Mouse (Mus musculus): Measurements from ENCODE around the gene Btbd10. TPM values are rescaled to one million over a fixed set of nuclear protein-coding genes. Genes with fewer than 3 reads are reported as not detected.

Btbd10 gene
- 14.7 and 15.9 TPM in 2 replicates for polyA plus RNA-seq (2015; fragmentation: Nextera tagmentation; extraction: Ambion mirVana)

GRCm38 (mm10) chr7:113368746-113369619 lies at the start of gene Btbd10:
Btbd10 (minus strand) TSS chr7:113369392.

GRCm38 (mm10) chr7:113388470-113388869 lies 19.3 kb upstream of the Btbd10 start, which contains the start of gene Pth:
Pth (minus strand) TSS chr7:113388570.

Other genes starting within 250 kb of the Btbd10 start
- gene Arntl, start 161.9 kb downstream of the Btbd10 start, polyA plus RNA-seq (2015; fragmentation: Nextera tagmentation; extraction: Ambion mirVana), result 8.8 and 12.9 TPM in 2 replicates
- gene Pth, start 19.2 kb upstream of the Btbd10 start, polyA plus RNA-seq (2015; fragmentation: Nextera tagmentation; extraction: Ambion mirVana), result not detected in 2 replicates
- gene Far1, start 144.4 kb upstream of the Btbd10 start, polyA plus RNA-seq (2015; fragmentation: Nextera tagmentation; extraction: Ambion mirVana), result 32.7 and 33.0 TPM in 2 replicates